Mouse (Mus musculus) limb, embryonic 10.5 days (tissue): ENCODE measurements at regions not wholly inside any gene's neighbourhood (a gene's known extent, or its start where the extent isn't known, plus 50 kb on each side); places are given as distances from the start of the nearest gene placed in this dataset.

Experiments
- DNase-seq: peaks from one replicate; pipeline ENCODE4 v3.0.0-alpha.2; 2017; ENCODE audit warnings: low spot score
- H3K27ac ChIP-seq: fragments of 300-500 bp; sonication (generic); 2 replicates; pipeline ENCODE4 v1.5.1; 2016; ENCODE audit warnings: mild to moderate bottlenecking
- H3K27me3 ChIP-seq: fragments of 300-500 bp; sonication (generic); 2 replicates; pipeline ENCODE4 v1.6.1; 2016; ENCODE audit warnings: low read depth, mild to moderate bottlenecking; ENCODE audit not compliant: poor library complexity, severe bottlenecking
- H3K36me3 ChIP-seq: fragments of 300-500 bp; sonication (generic); 2 replicates; pipeline ENCODE4 v1.6.1; 2016; ENCODE audit warnings: mild to moderate bottlenecking, moderate library complexity
- H3K4me1 ChIP-seq: fragments of 300-500 bp; sonication (generic); 2 replicates; pipeline ENCODE4 v1.6.1; 2016
- H3K4me3 ChIP-seq: fragments of 300-500 bp; sonication (generic); 2 replicates; pipeline ENCODE4 v1.5.1; 2016; ENCODE audit warnings: mild to moderate bottlenecking, moderate library complexity
- H3K9me3 ChIP-seq: fragments of 300-500 bp; sonication (generic); replicated peaks from 2 replicates; pipeline ENCODE4 v1.6.1; 2016; ENCODE audit warnings: mild to moderate bottlenecking
- WGBS: fragments of 180-500 bp; shearing (Covaris S2); methylation state at CpG from one replicate; pipeline ENCODE4 v1.1.7; 2016; 5-methylcytosine and 5-hydroxymethylcytosine counted together

DNA sequence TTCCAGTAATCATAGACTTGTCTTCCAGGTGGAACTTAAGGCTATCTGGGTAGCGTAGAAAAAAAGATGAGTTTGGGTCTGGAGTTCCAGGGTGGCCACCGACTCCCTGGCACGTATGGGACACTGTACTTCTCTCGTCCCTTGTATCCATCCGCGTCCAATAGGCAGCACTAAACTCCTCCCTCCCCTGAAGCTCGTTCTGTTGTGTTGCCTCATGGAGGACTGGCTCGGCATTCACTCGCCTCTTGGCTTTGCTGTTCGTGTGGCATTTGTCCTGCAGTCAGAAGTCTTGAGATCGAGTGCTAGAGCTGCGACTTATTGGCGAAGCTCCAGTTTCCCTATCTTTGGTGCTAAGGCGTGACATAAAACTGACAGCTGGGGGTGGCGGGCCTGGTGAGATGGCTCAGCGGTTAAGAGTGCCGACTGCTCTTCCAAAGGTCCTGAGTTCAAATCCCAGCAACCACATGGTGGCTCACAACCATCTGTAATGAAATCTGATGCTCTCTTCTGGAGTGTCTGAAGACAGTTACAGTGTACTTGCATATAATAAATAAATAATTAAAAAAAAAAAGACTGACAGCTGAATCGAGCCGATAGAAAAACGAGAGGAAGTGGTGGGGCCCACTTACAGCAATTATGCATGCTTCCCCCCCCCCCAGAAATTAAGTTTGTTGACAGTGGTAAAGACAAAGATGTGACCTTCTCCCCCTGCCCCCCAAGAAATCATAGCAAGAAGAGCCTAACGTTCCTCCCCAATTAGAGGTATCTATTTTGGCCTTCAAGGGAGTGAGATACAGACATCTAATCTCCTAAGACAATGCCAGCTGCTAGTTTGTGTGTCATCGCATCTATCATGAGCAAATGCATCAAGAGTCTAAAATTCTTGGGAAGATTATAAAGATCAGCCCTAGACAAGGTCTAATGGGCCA lies 274.1 kb downstream of the Rngtt start:
- WGBS = 91% methylated on average over 22 of the region's 22 CpGs
- Histone ChIP-seq H3K27ac (no peak overlapping the region), H3K4me3 (no peak overlapping the region), H3K9me3 (no peaks in the 10 kb centered on the region), H3K4me1 (peaks cover 25% of the 10 kb centered on the region), H3K36me3 (no peaks in the 10 kb centered on the region), H3K27me3 (peaks cover 5% of the 10 kb centered on the region)
- DNase-seq = no peak

DNA sequence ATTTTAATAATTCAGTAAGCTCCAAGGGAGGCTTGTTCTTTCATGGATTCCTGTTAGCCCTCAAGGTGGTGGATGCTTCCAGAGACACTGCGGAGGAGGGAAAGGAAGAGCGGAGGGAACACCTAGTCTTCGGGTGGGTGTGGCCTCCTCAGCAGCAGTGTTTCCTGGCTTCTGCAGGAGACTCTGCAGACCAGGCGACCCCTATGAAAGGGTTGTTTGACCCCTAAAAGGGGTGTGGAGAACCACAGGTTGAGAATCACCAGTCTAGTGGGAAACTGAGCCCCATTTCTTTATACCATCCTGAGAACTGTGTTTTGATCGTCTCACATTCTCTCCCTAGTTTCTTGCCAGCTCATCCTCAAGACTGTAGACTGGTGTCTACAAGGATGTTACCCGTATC lies 275.7 kb downstream of the Rngtt start:
- Histone ChIP-seq H3K27ac (no peak overlapping the region), H3K36me3 (no peaks in the 10 kb centered on the region), H3K4me3 (no peak overlapping the region), H3K4me1 (peaks cover 27% of the 10 kb centered on the region), H3K9me3 (no peaks in the 10 kb centered on the region), H3K27me3 (peaks cover 5% of the 10 kb centered on the region)
- no peak for DNase-seq
- WGBS = 80% methylated on average over 6 of the region's 6 CpGs

DNA sequence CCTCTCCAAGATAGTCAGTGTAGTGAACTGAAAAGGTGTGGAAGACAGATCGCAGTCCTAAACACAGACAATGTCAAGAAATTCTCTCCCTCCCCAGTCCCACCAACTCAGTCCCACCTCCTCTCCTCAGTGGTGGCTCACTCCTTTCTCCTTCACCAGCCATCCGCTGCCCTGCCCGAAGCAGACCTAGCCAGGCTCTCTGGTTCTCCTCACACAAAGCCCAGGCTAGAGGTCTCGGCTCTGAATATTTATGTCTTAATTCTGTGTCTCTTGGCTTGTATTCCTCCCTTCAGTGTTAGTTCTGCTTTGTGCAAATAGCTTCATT lies 276.1 kb downstream of the Rngtt start:
- H3K27me3 ChIP-seq = peaks cover 5% of the 10 kb centered on the region
- H3K9me3 ChIP-seq = no peaks in the 10 kb centered on the region
- H3K27ac ChIP-seq = peak overlapping the region; percentile 70
- no peak for DNase-seq
- 61% methylated on average over 4 of the region's 4 CpGs for WGBS
- H3K4me3 ChIP-seq = no peak overlapping the region
- H3K4me1 ChIP-seq = peaks cover 27% of the 10 kb centered on the region
- no peaks in the 10 kb centered on the region for H3K36me3 ChIP-seq

DNA sequence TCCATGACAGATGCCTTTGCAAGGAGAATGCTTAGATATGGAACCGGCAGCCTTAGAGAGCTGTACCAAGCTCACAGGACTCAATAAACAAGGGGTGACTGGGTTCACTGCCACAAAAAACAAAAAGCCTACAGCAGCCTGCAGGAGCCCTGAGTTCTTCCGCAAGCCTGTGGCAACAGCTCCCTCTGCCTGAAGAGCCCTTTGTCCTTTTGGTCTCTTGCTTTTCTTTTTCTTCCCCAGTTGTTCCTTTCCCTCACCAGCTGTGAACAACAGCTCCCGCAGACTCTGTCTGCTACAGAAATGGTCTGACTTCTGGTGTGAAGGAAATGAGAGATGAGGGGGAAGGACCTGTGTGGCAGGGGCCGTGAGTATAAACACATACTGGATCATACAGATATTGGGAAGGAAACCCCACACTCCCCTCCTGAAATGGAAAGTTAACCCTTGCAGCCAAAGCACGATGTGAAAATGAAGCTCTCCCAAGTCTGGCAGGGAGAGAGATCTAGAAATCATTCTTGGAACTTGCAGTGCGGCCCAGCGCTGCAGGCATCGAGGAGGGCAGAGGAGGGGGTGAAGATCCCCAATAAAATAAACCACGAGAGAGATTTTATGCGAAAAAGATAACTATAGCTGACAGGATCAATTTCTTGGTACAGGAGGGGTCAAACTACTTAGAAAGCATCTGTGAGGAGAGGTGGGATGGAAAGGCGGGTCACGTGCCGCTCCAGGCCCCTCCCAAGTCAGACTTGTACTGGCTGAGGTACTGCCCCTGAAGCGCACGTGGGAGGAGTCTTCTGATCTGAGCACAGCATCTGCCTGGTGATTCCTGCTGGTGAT lies 276.7 kb downstream of the Rngtt start:
- DNase-seq = peak; percentile 57
- peak overlapping the region; percentile 34 for H3K4me3 ChIP-seq
- 11% methylated on average over 15 of the region's 15 CpGs for WGBS

DNA sequence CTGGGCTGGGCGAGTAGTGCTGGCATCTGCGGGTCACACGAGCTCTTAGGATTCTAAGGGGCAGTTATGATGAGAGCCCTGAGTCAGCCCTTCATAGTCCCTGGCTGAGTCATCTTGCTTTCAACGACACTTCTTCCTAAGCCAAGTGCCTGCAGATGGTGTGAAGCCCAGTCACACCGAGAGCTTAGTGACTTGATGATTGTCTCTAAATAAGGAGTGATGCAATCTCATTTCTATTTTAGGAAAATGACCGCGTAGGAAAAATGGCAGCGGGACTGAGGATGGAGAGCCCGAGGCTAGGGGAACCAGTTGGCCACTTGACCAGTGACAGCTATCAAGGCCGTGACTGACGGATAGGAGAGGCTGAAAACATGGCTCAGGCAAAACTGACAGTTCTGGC lies 277.6 kb downstream of the Rngtt start:
- peaks cover 27% of the 10 kb centered on the region for H3K4me1 ChIP-seq
- H3K9me3 ChIP-seq = no peaks in the 10 kb centered on the region
- DNase-seq = no peak
- 77% methylated on average over 11 of the region's 11 CpGs for WGBS
- H3K36me3 ChIP-seq = no peaks in the 10 kb centered on the region
- H3K27ac ChIP-seq = no peak overlapping the region
- H3K4me3 ChIP-seq = no peak overlapping the region
- H3K27me3 ChIP-seq = peaks cover 5% of the 10 kb centered on the region

More for the DNA sequence above, 276.7 kb downstream of the Rngtt start:
- Histone ChIP-seq H3K9me3 (no peaks in the 10 kb centered on the region), H3K36me3 (no peaks in the 10 kb centered on the region), H3K27me3 (peaks cover 5% of the 10 kb centered on the region), H3K27ac (peak overlapping the region; percentile 70), H3K4me1 (peaks cover 27% of the 10 kb centered on the region)

DNA sequence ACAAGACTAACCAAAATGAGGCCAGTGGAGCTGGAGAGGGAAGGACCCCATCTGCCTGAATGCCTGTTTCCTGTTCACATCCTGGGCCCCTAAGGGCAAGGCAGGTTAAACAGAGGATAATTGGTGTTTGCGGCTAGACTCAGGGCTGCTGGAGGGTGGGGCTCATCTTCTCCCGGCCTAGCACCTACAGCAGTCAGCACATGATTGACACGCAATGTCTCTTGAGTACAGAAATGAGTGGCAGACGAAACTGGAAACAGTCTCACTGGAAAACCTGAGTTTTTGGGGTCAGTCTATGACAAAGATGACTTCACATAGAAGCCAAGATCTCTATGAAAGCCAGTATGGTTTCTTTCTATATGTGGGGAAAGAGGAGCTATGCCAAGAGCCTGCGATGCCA lies 278.0 kb downstream of the Rngtt start:
- 75% methylated on average over 5 of the region's 5 CpGs for WGBS
- no peaks in the 10 kb centered on the region for H3K36me3 ChIP-seq
- no peak overlapping the region for H3K4me3 ChIP-seq
- no peak for DNase-seq
- H3K4me1 ChIP-seq = peaks cover 27% of the 10 kb centered on the region
- no peaks in the 10 kb centered on the region for H3K9me3 ChIP-seq
- H3K27me3 ChIP-seq = peaks cover 5% of the 10 kb centered on the region
- no peak overlapping the region for H3K27ac ChIP-seq

DNA sequence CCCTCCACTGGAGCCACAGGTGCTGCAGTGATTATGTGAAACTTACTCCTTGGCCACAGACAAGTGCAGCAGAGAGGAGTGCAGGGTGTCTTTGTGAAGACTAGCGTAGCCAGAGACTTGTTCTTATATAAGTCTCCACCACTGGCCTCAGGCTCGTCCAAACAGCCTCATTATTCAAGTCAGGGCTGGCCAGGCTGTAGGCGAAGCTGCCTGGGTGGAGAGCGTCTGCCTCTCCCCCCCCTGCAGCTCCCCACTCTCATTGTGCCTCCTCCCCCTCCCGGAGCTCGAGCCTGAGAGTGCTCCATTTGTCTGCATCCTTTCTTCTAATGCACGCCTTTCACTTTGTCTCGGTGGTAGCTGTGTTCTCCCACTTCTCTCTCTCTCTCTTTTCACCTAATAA lies 279.1 kb downstream of the Rngtt start:
- Histone ChIP-seq H3K4me3 (no peak overlapping the region), H3K4me1 (peaks cover 27% of the 10 kb centered on the region), H3K27ac (no peak overlapping the region), H3K27me3 (peaks cover 5% of the 10 kb centered on the region), H3K9me3 (no peaks in the 10 kb centered on the region), H3K36me3 (no peaks in the 10 kb centered on the region)
- 10% methylated on average over 8 of the region's 8 CpGs for WGBS
- DNase-seq = no peak

DNA sequence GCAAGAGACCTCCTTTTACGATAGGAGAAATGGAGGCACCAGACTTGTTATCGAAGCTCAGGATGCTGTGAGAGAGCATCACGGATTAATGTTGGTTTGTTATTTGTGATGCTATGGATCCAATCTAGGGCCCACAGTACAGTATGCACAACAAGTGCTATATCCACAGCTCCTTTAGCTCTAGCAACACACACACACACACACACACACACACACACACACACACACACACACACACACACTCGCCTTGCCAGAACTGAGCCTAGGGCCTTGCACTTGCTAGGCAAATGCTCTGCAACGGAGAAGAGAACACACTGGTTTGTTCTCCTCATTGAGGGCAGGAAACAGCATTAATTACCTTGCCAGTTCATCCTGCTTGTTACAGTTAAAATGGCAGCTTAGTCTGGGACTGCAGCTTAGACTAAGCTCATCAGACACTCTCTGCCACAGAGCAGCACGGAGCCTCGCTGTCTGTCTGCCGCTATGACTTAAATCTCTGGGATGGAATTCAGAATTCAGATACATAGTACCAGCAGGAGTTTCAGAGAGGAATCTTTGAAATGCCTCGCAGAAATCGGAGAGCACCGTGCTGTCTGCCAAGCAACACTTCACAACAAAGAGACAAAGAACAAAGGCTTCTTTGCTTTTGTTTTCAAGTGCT lies 285.0 kb downstream of the Rngtt start:
- WGBS = 65% methylated on average over 11 of the region's 11 CpGs
- Histone ChIP-seq H3K4me1 (peaks cover 7% of the 10 kb centered on the region), H3K27me3 (no peaks in the 10 kb centered on the region), H3K4me3 (no peak overlapping the region), H3K9me3 (no peaks in the 10 kb centered on the region), H3K27ac (peak overlapping the region; percentile 28; the same call in 1 of the 2 replicates), H3K36me3 (no peaks in the 10 kb centered on the region)
- DNase-seq = no peak

DNA sequence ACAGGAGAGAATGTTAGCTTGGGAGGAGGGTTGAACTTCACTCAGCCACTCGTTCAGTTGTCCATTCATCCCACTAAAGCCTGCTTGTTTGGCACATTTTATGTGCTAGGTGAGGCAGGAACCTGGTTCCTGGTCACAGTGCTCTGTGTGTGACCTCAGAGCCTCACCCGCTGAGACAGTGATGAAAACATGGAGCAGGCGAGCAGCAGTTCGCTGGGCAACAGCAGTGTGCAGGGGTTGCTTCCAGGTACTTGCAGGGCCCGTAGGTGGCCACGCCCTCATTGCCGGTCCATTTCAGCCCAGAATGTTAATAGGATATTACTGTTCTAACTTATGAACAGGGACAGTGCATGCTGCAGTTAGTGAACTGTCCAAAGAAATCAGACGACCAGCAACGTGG lies 285.7 kb downstream of the Rngtt start:
- 83% methylated on average over 9 of the region's 9 CpGs for WGBS
- H3K9me3 ChIP-seq = no peaks in the 10 kb centered on the region
- peak overlapping the region; percentile 28; the same call in 1 of the 2 replicates for H3K27ac ChIP-seq
- H3K27me3 ChIP-seq = no peaks in the 10 kb centered on the region
- DNase-seq = no peak
- H3K4me1 ChIP-seq = peaks cover 7% of the 10 kb centered on the region
- no peaks in the 10 kb centered on the region for H3K36me3 ChIP-seq
- no peak overlapping the region for H3K4me3 ChIP-seq

DNA sequence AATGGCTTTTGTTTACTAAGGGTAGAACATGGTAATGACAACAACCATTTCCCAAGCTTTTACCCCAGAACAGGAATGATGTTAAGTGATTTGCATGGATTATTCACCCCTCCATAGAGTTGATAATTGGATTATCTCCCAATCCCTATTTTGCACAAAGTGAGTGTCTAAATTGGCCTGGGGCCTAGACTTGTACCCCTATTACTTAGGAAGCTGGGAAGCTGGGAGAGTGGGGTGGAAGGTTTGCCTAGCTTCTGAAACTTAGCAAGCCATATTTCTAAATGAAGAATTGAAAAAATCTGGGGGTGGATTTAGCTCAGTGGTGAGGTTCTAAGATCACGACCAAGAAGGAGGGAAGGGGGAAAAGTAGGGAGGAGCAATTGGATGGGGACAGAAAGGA lies 289.9 kb downstream of the Rngtt start:
- H3K27ac ChIP-seq = no peak overlapping the region
- H3K4me3 ChIP-seq = no peak overlapping the region
- DNase-seq = no peak
- no peaks in the 10 kb centered on the region for H3K27me3 ChIP-seq
- H3K4me1 ChIP-seq = peaks cover 7% of the 10 kb centered on the region
- H3K9me3 ChIP-seq = no peaks in the 10 kb centered on the region
- no peaks in the 10 kb centered on the region for H3K36me3 ChIP-seq
- WGBS = 69% methylated on average over 1 of the region's 1 CpGs

DNA sequence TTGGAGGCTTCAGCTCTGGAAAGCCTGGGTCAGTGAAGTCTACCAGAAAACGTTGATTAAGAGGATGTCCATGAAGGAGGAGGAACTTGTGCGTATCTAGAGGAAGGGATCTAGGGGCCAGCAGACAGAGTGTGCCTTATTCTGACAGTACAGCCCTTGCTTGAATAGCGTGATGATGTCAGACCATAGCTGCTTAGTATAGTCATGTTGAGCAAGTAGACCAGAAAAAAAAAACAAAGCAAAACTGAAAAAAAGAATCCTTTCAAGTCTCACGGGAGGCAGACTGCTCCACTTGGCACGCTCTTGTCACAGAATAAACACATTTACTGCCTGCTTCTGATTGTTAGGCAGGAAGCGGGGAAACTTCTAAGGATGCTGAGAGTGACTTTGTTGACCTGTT lies 290.7 kb downstream of the Rngtt start:
- no peaks in the 10 kb centered on the region for H3K4me1 ChIP-seq

DNA sequence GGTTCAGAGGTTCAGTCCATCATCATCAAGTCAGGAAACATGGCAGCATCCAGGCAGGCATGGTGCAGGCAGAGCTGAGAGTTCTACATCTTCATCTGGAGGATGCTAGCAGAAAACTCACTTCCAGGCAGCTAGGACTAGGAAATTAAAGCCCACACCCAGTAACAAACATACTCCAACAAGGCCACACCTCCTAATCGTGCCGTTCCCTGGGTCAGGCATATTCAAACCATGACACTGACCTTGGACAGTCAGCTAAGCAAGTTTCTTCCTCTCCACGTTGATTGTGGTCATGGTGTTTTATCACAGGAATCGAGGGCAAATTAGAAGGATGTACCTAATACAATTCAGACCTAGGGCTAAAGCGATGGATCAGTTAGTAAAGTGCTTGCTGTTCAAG lies 294.5 kb downstream of the Rngtt start:
- DNase-seq = no peak
- no peak overlapping the region for H3K27ac ChIP-seq
- no peak overlapping the region for H3K4me3 ChIP-seq
- H3K36me3 ChIP-seq = no peaks in the 10 kb centered on the region
- H3K27me3 ChIP-seq = no peaks in the 10 kb centered on the region
- WGBS = 92% methylated on average over 5 of the region's 5 CpGs
- H3K4me1 ChIP-seq = no peaks in the 10 kb centered on the region
- H3K9me3 ChIP-seq = no peaks in the 10 kb centered on the region

More for the DNA sequence above, 290.7 kb downstream of the Rngtt start:
- H3K9me3 ChIP-seq = no peaks in the 10 kb centered on the region
- WGBS = 58% methylated on average over 6 of the region's 6 CpGs
- H3K4me3 ChIP-seq = no peak overlapping the region
- H3K36me3 ChIP-seq = no peaks in the 10 kb centered on the region
- no peak overlapping the region for H3K27ac ChIP-seq
- no peaks in the 10 kb centered on the region for H3K27me3 ChIP-seq
- no peak for DNase-seq
